Mouse (Mus musculus): Measurements from ENCODE around the gene Them7. TPM values are rescaled to one million over a fixed set of nuclear protein-coding genes. Genes with fewer than 3 reads are reported as not detected.

Them7 gene
- not detected in 2 replicates for polyA plus RNA-seq (2011; ENCODE audit: insufficient read depth, insufficient read length, low read depth, missing spikeins)

DNA sequence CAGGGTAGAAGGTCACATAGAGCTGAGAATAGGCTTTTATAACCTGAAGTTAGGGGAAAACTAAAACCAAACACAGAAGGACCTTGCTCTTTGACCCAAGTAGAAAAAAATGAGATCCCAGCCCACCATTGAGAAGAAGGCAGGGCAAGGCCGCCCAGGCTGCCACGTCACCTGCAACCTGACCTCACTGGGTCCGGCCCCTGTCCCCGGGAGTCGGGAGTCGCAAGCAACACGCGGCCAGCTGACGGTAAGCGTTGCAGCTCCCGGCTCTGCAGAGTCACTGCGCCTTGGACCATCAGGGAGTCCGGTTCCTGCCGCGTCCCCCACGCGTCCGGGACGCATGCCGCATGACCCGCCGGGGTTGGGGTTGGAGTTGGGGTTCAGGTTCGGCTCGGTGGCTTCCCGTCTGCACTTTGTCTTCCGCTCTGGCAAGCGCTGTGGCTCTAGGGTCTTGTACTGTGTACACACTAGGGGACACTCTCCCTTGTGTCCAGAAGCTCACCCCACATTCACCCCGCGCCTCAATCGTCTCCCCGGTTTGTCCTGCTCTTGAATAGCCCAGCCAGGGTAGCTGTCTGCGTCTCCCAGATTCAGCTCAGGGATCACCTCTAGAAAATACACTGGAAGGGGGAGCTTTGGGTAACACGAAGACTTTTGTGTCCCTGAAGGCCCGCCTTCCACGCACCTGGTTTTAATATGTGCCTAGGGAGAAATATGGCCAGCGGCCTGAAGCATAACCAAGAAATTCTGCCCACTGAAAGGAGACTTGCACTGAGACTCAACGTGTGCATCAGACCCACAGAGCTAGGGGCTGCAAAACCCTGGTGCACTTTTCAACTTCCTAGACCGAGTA is at the start of gene Them7:
Them7 (plus strand) TSS at position 187 of the 853 bp plus-strand sequence.
- TF ChIP-seq CTCF (IDR thresholded peaks at IDR 0.05; ENCODE audit: low read depth, low read length), result no peak
- TF ChIP-seq EP300 (IDR thresholded peaks at IDR 0.05; ENCODE audit: insufficient read depth, low read depth, low read length), result no peak
- H3K27me3 ChIP-seq (ENCODE audit: control insufficient read depth, insufficient read depth, low read length, poor library complexity, severe bottlenecking), result no peaks in the 10 kb centered on the region; the same call in 1 of the 2 replicates
- H3K9ac ChIP-seq (ENCODE audit: low read depth, poor library complexity, severe bottlenecking), result peak within 1 kb of the TSS; percentile 3; the same call in 1 of the 2 replicates
- H3K27ac ChIP-seq (ENCODE audit: insufficient read depth, low read length), result no peak within 1 kb of the TSS
- H3K36me3 ChIP-seq (ENCODE audit: control insufficient read depth, insufficient read depth, low read length, poor library complexity, severe bottlenecking), result no peaks in the 10 kb centered on the region
- peak within 1 kb of the TSS; percentile 59 for H3K4me3 ChIP-seq (ENCODE audit: low read depth, low read length)
- no peaks in the 10 kb centered on the region for H3K4me1 ChIP-seq (ENCODE audit: control insufficient read depth, insufficient read depth, low read length)
- no peaks in the 10 kb centered on the region for H3K9me3 ChIP-seq (replicated peaks; ENCODE audit: control insufficient read depth, insufficient read depth, low read length, poor library complexity, severe bottlenecking)

DNA sequence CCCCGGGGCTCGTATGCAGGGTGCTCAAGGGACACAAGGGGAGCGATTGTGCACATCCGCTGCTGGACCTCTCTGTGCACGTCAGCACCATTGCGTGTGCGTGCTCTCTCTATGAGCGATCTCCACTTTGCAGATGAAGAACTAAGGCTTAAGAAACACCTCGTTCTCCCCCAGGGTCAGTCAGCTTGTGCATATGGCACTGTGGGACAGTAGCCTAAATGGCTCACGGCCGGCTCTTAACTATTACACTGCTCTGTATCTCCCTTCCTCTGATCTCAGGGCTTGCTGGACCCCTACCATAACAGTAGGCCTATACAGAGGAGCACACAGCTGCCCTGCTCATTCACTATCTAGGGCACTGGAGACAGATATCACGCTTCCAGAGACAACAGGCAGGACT is 45.2 kb upstream of the Them7 start:
- Histone ChIP-seq H3K27me3 (ENCODE audit: control insufficient read depth, insufficient read depth, low read length, poor library complexity, severe bottlenecking) (no peaks in the 10 kb centered on the region), H3K9me3 (replicated peaks; ENCODE audit: control insufficient read depth, insufficient read depth, low read length, poor library complexity, severe bottlenecking) (no peaks in the 10 kb centered on the region), H3K4me1 (ENCODE audit: control insufficient read depth, insufficient read depth, low read length) (peaks cover 4% of the 10 kb centered on the region), H3K36me3 (ENCODE audit: control insufficient read depth, insufficient read depth, low read length, poor library complexity, severe bottlenecking) (no peaks in the 10 kb centered on the region), H3K27ac (ENCODE audit: insufficient read depth, low read length) (no peak overlapping the region), H3K4me3 (ENCODE audit: low read depth, low read length) (no peak overlapping the region), H3K9ac (ENCODE audit: low read depth, poor library complexity, severe bottlenecking) (no peak overlapping the region)
- no peak for TF ChIP-seq CTCF (IDR thresholded peaks at IDR 0.05; ENCODE audit: low read depth, low read length)
- no peak for TF ChIP-seq POLR2A (IDR thresholded peaks at IDR 0.05; ENCODE audit: insufficient read depth, low read length)
- TF ChIP-seq EP300 (IDR thresholded peaks at IDR 0.05; ENCODE audit: insufficient read depth, low read depth, low read length), result no peak

DNA sequence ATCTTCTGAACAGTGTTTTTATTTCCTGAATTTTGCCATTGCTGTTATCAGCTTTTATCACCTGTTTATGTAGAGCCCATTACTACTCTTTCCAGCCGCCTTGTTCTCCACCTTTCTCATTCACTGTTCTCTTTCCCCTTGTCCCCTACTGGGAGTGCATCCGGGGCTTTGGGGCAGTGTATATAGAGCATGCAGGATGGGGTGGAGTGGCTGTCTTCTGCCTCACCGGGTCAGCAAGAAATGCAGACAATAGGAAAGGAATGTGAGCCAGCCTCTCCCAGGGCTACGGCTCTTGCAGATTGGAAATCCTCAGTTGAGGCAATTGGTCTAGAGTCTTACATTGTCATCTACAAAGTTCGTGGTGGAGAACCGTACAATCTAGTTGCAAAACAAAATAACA is 41.6 kb upstream of the Them7 start:
- H3K27me3 ChIP-seq (ENCODE audit: control insufficient read depth, insufficient read depth, low read length, poor library complexity, severe bottlenecking), result no peaks in the 10 kb centered on the region
- no peak overlapping the region for H3K27ac ChIP-seq (ENCODE audit: insufficient read depth, low read length)
- no peaks in the 10 kb centered on the region for H3K9me3 ChIP-seq (replicated peaks; ENCODE audit: control insufficient read depth, insufficient read depth, low read length, poor library complexity, severe bottlenecking)
- TF ChIP-seq EP300 (IDR thresholded peaks at IDR 0.05; ENCODE audit: insufficient read depth, low read depth, low read length) (peak; percentile 70), CTCF (IDR thresholded peaks at IDR 0.05; ENCODE audit: low read depth, low read length) (no peak)
- no peaks in the 10 kb centered on the region for H3K36me3 ChIP-seq (ENCODE audit: control insufficient read depth, insufficient read depth, low read length, poor library complexity, severe bottlenecking)
- no peak overlapping the region for H3K9ac ChIP-seq (ENCODE audit: low read depth, poor library complexity, severe bottlenecking)
- H3K4me3 ChIP-seq (ENCODE audit: low read depth, low read length), result no peak overlapping the region
- H3K4me1 ChIP-seq (ENCODE audit: control insufficient read depth, insufficient read depth, low read length), result peaks cover 4% of the 10 kb centered on the region

DNA sequence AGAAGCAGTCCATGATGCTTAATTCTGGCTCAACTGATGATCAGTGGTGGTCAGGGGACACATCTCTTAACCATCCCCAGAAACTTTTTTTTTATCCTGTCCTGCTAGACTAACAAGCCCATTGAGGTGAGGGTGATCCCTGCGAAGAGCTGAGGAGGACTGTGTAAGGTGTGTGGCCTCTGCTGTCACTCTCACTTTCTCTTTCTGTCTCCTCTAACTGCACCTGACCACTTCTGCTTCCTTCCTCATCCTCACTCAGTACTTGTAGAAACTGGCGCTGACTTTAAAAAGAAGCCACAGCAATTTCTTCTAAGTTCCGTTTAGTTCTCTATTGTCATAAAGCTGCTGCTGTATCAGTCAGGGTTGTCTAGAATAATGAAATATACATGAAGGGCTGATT is 39.0 kb upstream of the Them7 start:
- no peak overlapping the region for H3K4me3 ChIP-seq (ENCODE audit: low read depth, low read length)
- H3K27ac ChIP-seq (ENCODE audit: insufficient read depth, low read length), result no peak overlapping the region
- TF ChIP-seq EP300 (IDR thresholded peaks at IDR 0.05; ENCODE audit: insufficient read depth, low read depth, low read length) (no peak), POLR2A (IDR thresholded peaks at IDR 0.05; ENCODE audit: insufficient read depth, low read length) (no peak), CTCF (IDR thresholded peaks at IDR 0.05; ENCODE audit: low read depth, low read length) (no peak)
- peaks cover 4% of the 10 kb centered on the region for H3K4me1 ChIP-seq (ENCODE audit: control insufficient read depth, insufficient read depth, low read length)
- H3K27me3 ChIP-seq (ENCODE audit: control insufficient read depth, insufficient read depth, low read length, poor library complexity, severe bottlenecking), result no peaks in the 10 kb centered on the region
- H3K36me3 ChIP-seq (ENCODE audit: control insufficient read depth, insufficient read depth, low read length, poor library complexity, severe bottlenecking), result no peaks in the 10 kb centered on the region
- no peak overlapping the region for H3K9ac ChIP-seq (ENCODE audit: low read depth, poor library complexity, severe bottlenecking)
- no peaks in the 10 kb centered on the region for H3K9me3 ChIP-seq (replicated peaks; ENCODE audit: control insufficient read depth, insufficient read depth, low read length, poor library complexity, severe bottlenecking)

DNA sequence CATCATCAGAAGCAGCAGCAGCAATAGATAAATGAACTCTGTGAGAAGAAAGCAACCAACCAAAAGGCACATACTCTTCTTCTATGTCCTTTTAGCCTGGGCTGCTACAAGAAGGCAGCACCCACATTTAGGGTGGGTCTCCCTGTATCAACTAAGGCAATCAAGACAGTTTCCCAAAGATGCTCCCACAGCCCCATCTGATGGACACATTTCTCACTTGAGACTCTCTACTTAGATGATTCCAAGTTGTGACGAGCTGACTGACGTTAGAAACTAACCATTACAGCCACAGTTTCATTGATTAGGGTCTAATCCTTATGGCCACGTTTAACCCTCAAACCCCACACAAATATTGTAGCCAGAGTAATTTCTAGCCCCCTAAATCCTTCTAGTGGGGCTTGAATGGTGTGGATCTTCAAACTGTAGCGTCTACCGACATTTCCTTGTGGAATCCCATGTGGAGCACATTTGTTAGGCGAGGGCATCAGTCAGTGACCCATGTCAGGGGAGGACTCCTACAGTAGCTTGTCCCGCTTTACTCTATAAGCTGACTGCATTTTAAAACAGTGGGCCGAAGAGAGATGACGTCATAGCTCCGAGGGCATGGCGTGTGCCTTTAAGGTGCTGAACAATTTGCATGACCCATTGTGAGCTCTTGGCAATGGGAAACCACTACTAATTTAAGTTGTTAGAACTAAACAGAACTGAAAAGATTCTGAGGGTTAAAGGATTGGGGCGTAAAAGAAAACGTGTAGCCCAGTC is 38.2 kb upstream of the Them7 start:
- no peak overlapping the region for H3K9ac ChIP-seq (ENCODE audit: low read depth, poor library complexity, severe bottlenecking)
- H3K27me3 ChIP-seq (ENCODE audit: control insufficient read depth, insufficient read depth, low read length, poor library complexity, severe bottlenecking), result no peaks in the 10 kb centered on the region
- TF ChIP-seq CTCF (IDR thresholded peaks at IDR 0.05; ENCODE audit: low read depth, low read length) (no peak), POLR2A (IDR thresholded peaks at IDR 0.05; ENCODE audit: insufficient read depth, low read length) (no peak), EP300 (IDR thresholded peaks at IDR 0.05; ENCODE audit: insufficient read depth, low read depth, low read length) (no peak)
- H3K4me1 ChIP-seq (ENCODE audit: control insufficient read depth, insufficient read depth, low read length), result peaks cover 4% of the 10 kb centered on the region
- no peak overlapping the region for H3K4me3 ChIP-seq (ENCODE audit: low read depth, low read length)
- no peaks in the 10 kb centered on the region for H3K36me3 ChIP-seq (ENCODE audit: control insufficient read depth, insufficient read depth, low read length, poor library complexity, severe bottlenecking)
- no peak overlapping the region for H3K27ac ChIP-seq (ENCODE audit: insufficient read depth, low read length)
- H3K9me3 ChIP-seq (replicated peaks; ENCODE audit: control insufficient read depth, insufficient read depth, low read length, poor library complexity, severe bottlenecking), result no peaks in the 10 kb centered on the region

DNA sequence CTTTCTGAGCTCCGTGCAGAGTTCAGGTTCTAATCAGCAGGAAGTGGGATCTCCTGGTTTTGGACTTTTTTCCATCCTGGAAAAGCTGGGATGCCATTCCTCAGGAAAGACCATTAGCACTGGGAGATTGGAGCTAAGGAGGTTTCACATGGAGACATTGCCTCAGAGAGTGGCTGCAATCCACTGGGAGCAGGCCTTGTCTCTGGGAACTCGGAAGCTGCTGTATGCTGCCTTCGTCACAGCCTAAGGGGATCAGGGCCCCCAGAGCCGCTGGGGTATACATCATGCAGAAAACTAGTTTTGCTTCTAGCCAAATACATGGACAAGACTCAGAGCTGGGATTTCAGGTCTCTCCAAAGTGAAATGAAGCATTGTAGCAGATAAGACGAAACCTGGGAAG is 37.5 kb upstream of the Them7 start:
- H3K27ac ChIP-seq (ENCODE audit: insufficient read depth, low read length), result no peak overlapping the region
- peaks cover 4% of the 10 kb centered on the region for H3K4me1 ChIP-seq (ENCODE audit: control insufficient read depth, insufficient read depth, low read length)
- H3K36me3 ChIP-seq (ENCODE audit: control insufficient read depth, insufficient read depth, low read length, poor library complexity, severe bottlenecking), result no peaks in the 10 kb centered on the region
- no peak overlapping the region for H3K9ac ChIP-seq (ENCODE audit: low read depth, poor library complexity, severe bottlenecking)
- TF ChIP-seq CTCF (IDR thresholded peaks at IDR 0.05; ENCODE audit: low read depth, low read length) (no peak), POLR2A (IDR thresholded peaks at IDR 0.05; ENCODE audit: insufficient read depth, low read length) (no peak), EP300 (IDR thresholded peaks at IDR 0.05; ENCODE audit: insufficient read depth, low read depth, low read length) (no peak)
- H3K27me3 ChIP-seq (ENCODE audit: control insufficient read depth, insufficient read depth, low read length, poor library complexity, severe bottlenecking), result no peaks in the 10 kb centered on the region
- no peak overlapping the region for H3K4me3 ChIP-seq (ENCODE audit: low read depth, low read length)
- H3K9me3 ChIP-seq (replicated peaks; ENCODE audit: control insufficient read depth, insufficient read depth, low read length, poor library complexity, severe bottlenecking), result no peaks in the 10 kb centered on the region

Measured in ES-Bruce4 (cell line).